Mouse (Mus musculus): Measurements from ENCODE around the gene Shc2.

Shc2 gene

GRCm38 (mm10) chr10:79584021-79584420 lies 53.7 kb downstream of the Shc2 start:
- DNase-seq (ENCODE audit: extremely low read depth, low read depth) = no peak

- DNase-seq (ENCODE audit: extremely low read depth, low read depth) = no peak
Observed at GRCm38 (mm10) chr10:79581501-79581900, 56.2 kb downstream of the Shc2 start.

GRCm38 (mm10) chr10:79580811-79581210 lies 56.9 kb downstream of the Shc2 start:
- no peak for DNase-seq (ENCODE audit: extremely low read depth, low read depth)

GRCm38 (mm10) chr10:79580356-79580755 lies 57.4 kb downstream of the Shc2 start:
- DNase-seq (ENCODE audit: extremely low read depth, low read depth) = no peak

- no peak for DNase-seq (ENCODE audit: extremely low read depth, low read depth)
Observed at GRCm38 (mm10) chr10:79579781-79580180, 57.9 kb downstream of the Shc2 start.

GRCm38 (mm10) chr10:79578891-79579290 lies 58.8 kb downstream of the Shc2 start:
- no peak for DNase-seq (ENCODE audit: extremely low read depth, low read depth)

GRCm38 (mm10) chr10:79578276-79578675 lies 59.4 kb downstream of the Shc2 start:
- no peak for DNase-seq (ENCODE audit: extremely low read depth, low read depth)

- DNase-seq (ENCODE audit: extremely low read depth, low read depth) = no peak
Observed at GRCm38 (mm10) chr10:79577376-79577775, 60.3 kb downstream of the Shc2 start.

GRCm38 (mm10) chr10:79575754-79576153 lies 62.0 kb downstream of the Shc2 start:
- DNase-seq (ENCODE audit: extremely low read depth, low read depth) = no peak

GRCm38 (mm10) chr10:79574796-79575195 lies 62.9 kb downstream of the Shc2 start:
- DNase-seq (ENCODE audit: extremely low read depth, low read depth) = no peak

GRCm38 (mm10) chr10:79574350-79574749 lies 63.4 kb downstream of the Shc2 start:
- no peak for DNase-seq (ENCODE audit: extremely low read depth, low read depth)

- no peak for DNase-seq (ENCODE audit: extremely low read depth, low read depth)
Observed at GRCm38 (mm10) chr10:79573611-79574010, 64.1 kb downstream of the Shc2 start.

- no peak for DNase-seq (ENCODE audit: extremely low read depth, low read depth)
Observed at GRCm38 (mm10) chr10:79571314-79571713, 66.4 kb downstream of the Shc2 start.

- DNase-seq (ENCODE audit: extremely low read depth, low read depth) = no peak
Observed at GRCm38 (mm10) chr10:79569921-79570320, 67.8 kb downstream of the Shc2 start.

Measured in MEL-GATA-1-ER (cell line).